Mouse (Mus musculus) thymus, postnatal 0 days (tissue): ENCODE data around the gene Gm4846. TPM values are rescaled to one million over a fixed set of nuclear protein-coding genes. Genes with fewer than 3 reads are reported as not detected.
"Not testable (repeated sequence)": the region's sequence is repeated elsewhere in the genome, so short reads cannot be mapped to it uniquely, and the experiment has no call there.

ENCODE experiments used
- DNase-seq: peaks from one replicate; pipeline ENCODE4 v3.0.0-alpha.2; 2015; ENCODE audit warnings: low spot score
- polyA plus RNA-seq: library from polyadenylated mRNA; unstranded; fragments of >200 nt; fragmentation: Nextera tagmentation; extraction: Ambion mirVana; gene quantifications from 2 replicates; pipeline ENCODE4 v1.2.1, GENCODE M21; 2015

The Gm4846 gene
- not detected in 2 replicates for polyA plus RNA-seq

- not testable (repeated sequence) for DNase-seq
Observed at GRCm38 (mm10) chr1:166497488-166497887, at the start of gene Gm4846. Gm4846 (minus strand) TSS chr1:166497588.

DNA sequence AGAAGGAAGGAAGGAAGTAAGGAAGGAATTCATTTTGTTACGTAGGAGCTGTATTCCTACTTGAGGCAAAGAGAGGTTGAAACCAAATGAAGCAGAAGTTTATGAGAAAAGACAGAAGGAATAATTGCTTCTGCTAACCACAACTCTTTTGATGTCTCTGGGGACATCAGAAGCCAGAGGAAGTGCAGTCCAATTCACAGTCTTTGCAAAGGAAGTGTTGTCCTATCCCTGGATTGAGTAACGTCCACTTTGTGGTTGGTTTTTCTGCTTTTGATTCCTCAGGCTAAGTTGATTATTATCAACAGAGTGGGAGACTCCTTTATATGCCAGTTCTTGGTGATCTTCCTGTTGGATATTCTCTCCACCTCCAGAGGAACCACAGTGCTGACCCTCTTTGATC lies 34.1 kb upstream of the Gm4846 start:
- DNase-seq = not testable (repeated sequence)

DNA sequence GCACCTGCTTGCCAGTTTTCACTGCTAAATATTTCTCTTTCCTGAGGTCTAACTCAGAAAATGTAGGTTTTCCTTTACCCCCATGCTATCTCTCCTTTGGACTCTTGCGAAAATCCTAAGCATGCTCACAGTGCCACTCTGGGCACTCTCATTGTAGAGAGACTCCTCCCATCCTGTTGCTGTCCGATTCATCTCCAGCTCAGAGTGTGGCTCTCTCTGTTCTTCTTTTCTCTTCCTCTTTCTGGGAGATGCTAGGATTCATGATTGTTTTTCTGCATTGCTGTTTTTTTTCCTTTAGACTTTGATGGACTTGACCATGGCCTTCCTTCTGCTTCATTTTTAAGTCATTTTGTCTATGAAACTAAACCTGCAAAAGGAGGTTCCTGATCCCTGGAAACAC lies 27.3 kb upstream of the Gm4846 start:
- DNase-seq = not testable (repeated sequence)

DNA sequence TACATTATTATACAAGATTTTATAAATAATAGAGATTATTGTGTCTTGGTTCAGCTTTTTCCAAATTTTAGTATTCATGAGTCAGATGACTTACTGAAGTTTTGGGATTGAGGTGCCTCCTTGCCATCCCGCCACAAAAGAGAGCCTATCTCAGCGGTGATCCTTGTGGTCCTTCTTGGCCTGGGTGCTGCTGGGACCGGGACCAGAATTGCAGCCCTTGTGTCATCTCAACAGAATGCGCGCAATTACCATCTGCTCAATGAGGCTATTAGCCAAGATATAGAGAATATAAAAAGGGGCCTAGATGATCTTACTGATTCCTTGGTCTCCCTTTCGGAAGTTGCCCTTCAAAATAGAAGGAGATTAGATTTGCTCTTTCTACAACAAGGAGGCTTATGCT lies 22.2 kb upstream of the Gm4846 start:
- DNase-seq = not testable (repeated sequence)

- no peak for DNase-seq
Observed at GRCm38 (mm10) chr1:166516556-166516955, 19.2 kb upstream of the Gm4846 start.

DNA sequence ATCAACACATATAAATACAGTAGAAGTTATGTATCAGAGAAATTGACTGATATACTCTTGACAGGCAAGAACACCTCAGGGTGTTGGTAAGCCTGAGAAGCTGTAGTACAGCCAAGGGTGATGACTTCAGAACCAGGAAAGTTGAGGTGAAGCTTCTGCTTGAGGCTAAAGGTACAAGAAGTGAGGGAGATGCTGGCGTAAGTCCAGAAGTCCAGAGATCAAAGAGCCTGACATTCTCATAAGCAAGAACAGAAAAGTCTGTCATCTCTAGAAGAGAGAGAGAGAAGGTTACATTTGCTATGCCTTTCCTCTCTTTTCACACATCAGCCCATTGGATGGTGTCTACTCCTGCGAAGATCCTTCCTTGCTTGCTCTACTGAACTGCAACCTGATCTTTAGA lies 6.8 kb upstream of the Gm4846 start:
- DNase-seq = not testable (repeated sequence)

DNA sequence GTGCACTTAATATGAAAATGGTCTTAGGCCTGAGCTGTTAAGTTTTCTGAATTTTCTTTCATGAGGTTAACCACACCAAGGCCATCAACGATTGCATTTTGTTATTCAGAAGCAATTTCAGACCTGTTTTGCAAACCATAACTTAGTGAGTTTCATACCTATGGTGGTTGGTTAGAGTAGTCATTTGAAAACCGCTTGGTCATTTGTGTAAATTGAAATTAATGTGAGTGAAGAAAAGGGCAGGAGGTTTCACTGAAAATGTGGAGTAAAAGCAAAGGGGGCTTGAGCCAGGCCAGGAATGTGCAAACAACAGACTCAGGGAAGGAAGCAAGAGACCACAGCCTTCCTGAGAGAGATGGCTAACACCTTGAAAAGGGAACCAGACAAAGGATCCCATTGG lies 17.9 kb downstream of the Gm4846 start:
- DNase-seq = no peak

DNA sequence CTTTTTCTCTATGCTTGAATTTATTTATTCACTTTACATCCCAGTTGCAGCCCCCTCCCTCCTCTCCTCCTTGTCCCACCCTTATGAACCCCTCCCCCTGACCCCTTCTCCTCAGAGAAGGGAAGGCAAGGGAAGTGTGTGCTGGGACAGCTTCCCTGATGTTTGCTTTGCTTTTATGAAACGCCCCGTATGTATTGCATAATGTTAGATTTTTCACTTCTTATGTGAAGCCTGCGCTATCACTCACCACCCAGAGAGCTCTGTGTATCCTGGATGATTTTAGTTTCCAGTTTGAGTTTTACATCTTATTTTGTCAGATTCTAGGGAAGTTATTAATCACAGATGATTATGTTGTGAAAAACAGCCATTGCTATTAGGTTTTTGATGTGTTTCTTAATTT lies 30.2 kb downstream of the Gm4846 start:
- no peak for DNase-seq

DNA sequence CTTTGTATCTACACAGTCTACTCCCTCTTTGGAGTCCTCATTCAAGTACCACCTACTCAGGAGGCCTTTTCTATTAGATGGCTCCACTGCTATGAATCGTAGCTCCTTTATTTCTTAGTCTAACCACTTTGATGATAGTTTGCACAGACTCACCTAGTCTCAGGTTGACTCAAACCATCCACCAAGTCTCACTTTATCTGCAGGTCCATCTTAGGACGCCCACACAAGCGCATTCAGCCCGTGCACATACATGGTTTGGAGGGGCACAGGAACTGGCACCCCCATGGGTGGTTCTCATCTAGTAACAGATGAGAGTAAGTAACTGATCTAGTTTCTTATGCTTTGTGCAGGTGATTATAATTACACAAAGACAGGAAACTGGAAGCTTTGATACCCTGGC lies 34.8 kb downstream of the Gm4846 start:
- DNase-seq = no peak

DNA sequence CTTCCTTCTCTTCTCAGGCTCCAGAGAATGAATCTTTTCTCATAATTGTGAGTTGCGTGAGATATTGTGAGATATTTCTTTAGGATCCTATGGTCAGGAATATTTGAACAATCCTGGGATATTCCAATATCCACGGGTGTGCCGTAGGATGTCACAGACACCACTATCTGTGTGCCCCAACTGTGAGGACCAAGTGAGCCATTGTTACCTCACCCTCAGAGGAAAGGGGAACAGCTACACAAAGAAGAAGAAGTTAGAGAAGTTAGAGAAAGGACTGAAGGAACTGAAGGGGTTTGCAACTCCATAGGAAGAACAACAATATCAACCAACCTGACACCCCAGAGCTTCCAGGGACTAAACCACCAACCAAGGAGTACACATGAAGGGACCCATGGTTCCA lies 55.4 kb downstream of the Gm4846 start:
- no peak for DNase-seq

DNA sequence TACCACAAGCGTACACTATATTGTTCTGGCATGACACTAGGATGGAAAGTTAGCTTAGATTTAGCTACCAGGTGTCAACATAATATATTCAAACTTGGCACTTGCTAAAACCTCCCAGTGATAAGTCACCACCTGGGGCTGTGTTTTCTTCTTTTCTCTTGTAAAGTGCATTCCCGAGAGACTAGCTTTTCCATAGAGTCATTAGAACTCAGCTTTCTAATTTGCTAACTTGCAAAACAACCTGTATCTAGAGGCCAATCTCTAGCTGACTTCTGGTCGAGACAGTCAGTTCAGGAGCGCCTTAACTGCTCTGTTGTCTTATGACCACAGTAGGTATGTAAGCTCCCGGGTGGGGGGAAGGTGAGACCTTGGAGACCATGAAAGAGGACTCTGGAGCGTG lies 58.0 kb downstream of the Gm4846 start:
- DNase-seq = no peak

Other genes starting within 250 kb of the Gm4846 start
- gene Ildr2, start 243.4 kb downstream of the Gm4846 start, polyA plus RNA-seq = 0.08 and 0.12 TPM in 2 replicates
- 53.7 and 54.1 TPM in 2 replicates for gene Tada1, start 118.5 kb downstream of the Gm4846 start, polyA plus RNA-seq
- gene Pogk, start 87.7 kb downstream of the Gm4846 start, polyA plus RNA-seq = 3.1 and 3.4 TPM in 2 replicates
- not detected in 2 replicates for gene Gm4847, start 150.1 kb upstream of the Gm4846 start, polyA plus RNA-seq
- gene Fmo9, start 184.3 kb upstream of the Gm4846 start, polyA plus RNA-seq = not detected in 2 replicates